Mouse (Mus musculus) cortical plate, adult 2 months (tissue): ENCODE measurements around the gene Timm13. TPM values are rescaled to one million over a fixed set of nuclear protein-coding genes. Genes with fewer than 3 reads are reported as not detected.

Source experiments
- H3K27ac ChIP-seq: fragments of 200-500 bp; 2 replicates; pipeline ENCODE4 v1.5.1; 2012; ENCODE audit warnings: low read length, control low read depth, inconsistent platforms; ENCODE audit not compliant: insufficient read depth
- H3K4me1 ChIP-seq: fragments of 200-500 bp; 2 replicates; pipeline ENCODE4 v1.6.1; 2011; ENCODE audit warnings: low read length; ENCODE audit not compliant: control insufficient read depth, insufficient read depth
- H3K4me3 ChIP-seq: fragments of 200-500 bp; 2 replicates; pipeline ENCODE4 v1.5.1; 2011; ENCODE audit warnings: mild to moderate bottlenecking, low read length, control low read depth; ENCODE audit not compliant: insufficient read depth
- CTCF ChIP-seq: fragments of 200-500 bp; IDR thresholded peaks from 2 replicates; pipeline ENCODE4 v1.5.1; 2011; ENCODE audit warnings: mild to moderate bottlenecking, control low read depth, low read length; ENCODE audit not compliant: insufficient read depth; ENCODE audit errors: extremely low read depth
- POLR2A ChIP-seq: fragments of 200-500 bp; IDR thresholded peaks from 2 replicates; pipeline ENCODE4 v1.6.1; 2011; ENCODE audit warnings: mild to moderate bottlenecking, low read length, control low read depth; ENCODE audit not compliant: insufficient read depth; ENCODE audit errors: extremely low read depth
- polyA plus RNA-seq: library from polyadenylated mRNA; depleted of rRNA; stranded (reverse); fragments of >200 nt; gene quantifications from 2 replicates; pipeline ENCODE4 v1.2.3, GENCODE M21; 2012

Timm13 gene
- polyA plus RNA-seq, 1 experiment, result 219 TPM

DNA sequence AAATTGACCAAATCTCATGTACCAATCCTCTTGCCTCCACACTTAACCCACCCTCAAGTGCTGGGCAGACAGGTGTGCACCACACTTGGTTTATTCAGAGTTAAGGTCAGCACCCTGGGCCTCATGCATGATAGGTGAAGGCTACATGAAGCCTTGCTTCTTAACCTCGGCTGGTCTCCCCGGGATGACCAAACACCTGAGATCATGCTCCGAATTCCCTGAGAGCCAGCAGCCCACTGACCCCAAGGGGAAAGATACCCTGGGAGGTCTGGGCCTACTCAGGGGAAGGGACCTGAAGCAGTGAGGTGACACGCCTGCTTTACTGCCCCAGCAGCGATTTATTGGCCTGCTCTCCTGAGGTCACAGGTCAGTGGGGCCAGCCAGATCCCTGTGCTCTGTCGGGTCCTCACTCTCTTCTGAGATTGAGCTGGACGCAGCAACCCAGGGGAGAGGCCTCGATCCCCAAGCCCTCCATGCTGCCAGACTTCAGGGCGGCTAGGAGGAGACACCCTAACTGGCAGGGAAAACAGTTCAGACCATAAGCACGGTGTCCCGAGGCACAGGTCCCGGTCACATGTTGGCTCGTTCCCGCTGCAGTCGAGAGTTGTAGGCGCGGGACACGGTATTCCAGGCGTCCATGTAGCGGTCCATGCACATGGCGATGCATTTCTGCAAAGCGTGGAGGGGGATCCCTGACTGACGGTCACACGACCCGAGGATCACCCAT lies 1.0 kb downstream of the Timm13 start:
- no peak for TF ChIP-seq CTCF
- TF ChIP-seq POLR2A, result no peak
- H3K4me3 ChIP-seq, result peak overlapping the region; percentile 71
- H3K4me1 ChIP-seq, result peaks cover 6% of the 10 kb centered on the region
- H3K27ac ChIP-seq, result no peak overlapping the region

DNA sequence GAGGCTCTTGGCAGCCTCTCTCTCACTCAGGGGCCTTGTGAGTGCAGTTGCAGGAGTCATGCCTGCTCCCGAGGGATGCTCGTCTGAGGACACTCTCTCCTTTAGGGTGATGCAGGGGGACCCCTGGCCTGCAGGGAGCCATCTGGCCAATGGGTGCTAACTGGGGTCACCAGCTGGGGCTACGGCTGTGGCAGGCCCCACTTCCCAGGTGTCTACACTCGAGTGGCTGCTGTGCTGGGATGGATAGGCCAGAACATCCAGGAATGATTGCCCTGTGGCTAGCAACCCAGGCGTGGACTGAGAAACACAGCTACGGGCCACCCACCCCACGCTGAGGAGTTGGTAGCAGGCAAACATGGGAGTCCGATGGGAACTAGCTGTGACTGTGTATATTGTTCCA lies 1.7 kb downstream of the Timm13 start:
- Histone ChIP-seq H3K4me3 (peak overlapping the region; percentile 71; the same call in 1 of the 2 replicates), H3K27ac (no peak overlapping the region), H3K4me1 (peaks cover 6% of the 10 kb centered on the region)
- TF ChIP-seq CTCF (no peak), POLR2A (no peak)

GRCm38 (mm10) chr10:80897861-80898510 lies 2.8 kb downstream of the Timm13 start:
- TF ChIP-seq CTCF (no peak), POLR2A (peak; percentile 65)
- H3K4me3 ChIP-seq, result peak overlapping the region; percentile 45
- peaks cover 6% of the 10 kb centered on the region for H3K4me1 ChIP-seq
- peak overlapping the region; percentile 96 for H3K27ac ChIP-seq

GRCm38 (mm10) chr10:80896581-80897485 lies 3.9 kb downstream of the Timm13 start:
- TF ChIP-seq CTCF, result no peak
- H3K4me1 ChIP-seq, result peaks cover 6% of the 10 kb centered on the region
- no peak overlapping the region for H3K27ac ChIP-seq
- H3K4me3 ChIP-seq, result no peak overlapping the region

DNA sequence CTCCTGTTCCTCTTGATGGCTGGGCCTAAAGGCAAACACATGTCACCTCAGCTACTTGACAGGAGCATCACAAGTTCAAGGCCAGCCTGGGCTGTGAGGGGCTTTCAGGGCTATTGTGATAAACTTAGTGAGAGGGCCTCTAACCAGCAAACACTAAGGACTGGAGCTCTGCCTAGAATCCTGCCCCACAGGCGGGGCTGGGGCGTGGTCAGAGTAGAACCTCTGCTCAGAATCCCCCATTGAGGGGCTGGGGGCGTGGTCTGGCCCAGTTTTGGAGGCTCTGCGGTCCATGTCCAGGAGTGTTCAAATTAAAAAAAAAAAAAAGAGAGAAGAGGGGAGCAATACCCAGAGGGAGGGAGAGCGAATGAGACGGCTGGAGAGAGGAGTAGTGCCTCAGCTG lies 5.1 kb downstream of the Timm13 start:
- TF ChIP-seq POLR2A, result no peak
- TF ChIP-seq CTCF, result no peak
- Histone ChIP-seq H3K4me3 (no peak overlapping the region), H3K27ac (no peak overlapping the region), H3K4me1 (peaks cover 6% of the 10 kb centered on the region)

- H3K4me3 ChIP-seq, result no peak overlapping the region
- no peak overlapping the region for H3K27ac ChIP-seq
- peaks cover 6% of the 10 kb centered on the region for H3K4me1 ChIP-seq
- no peak for TF ChIP-seq CTCF
- no peak for TF ChIP-seq POLR2A
Measured at GRCm38 (mm10) chr10:80895100-80895499, 5.7 kb downstream of the Timm13 start.

DNA sequence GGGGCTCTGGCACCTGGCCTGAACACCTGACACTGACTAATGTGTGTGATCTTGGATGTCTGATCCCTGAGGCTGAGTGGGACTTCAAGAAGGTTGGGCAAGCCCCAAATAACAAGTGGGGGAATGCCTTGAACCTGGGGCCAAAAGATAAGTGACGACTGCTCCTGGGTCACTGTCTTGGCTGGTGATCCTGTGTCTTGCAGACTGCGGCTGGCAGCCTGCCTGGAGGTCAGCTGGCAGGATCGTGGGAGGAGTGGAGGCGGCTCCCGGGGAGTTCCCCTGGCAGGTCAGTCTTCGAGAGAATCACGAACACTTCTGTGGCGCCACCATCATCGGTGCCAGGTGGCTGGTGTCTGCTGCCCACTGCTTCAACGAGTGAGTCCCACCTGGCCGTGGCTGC lies 13.6 kb downstream of the Timm13 start:
- Histone ChIP-seq H3K4me1 (no peaks in the 10 kb centered on the region), H3K4me3 (no peak overlapping the region), H3K27ac (no peak overlapping the region)
- TF ChIP-seq POLR2A, result no peak
- no peak for TF ChIP-seq CTCF

- Histone ChIP-seq H3K4me1 (no peaks in the 10 kb centered on the region), H3K27ac (no peak overlapping the region), H3K4me3 (no peak overlapping the region)
- TF ChIP-seq CTCF (peak; percentile 54), POLR2A (no peak)
Measured at GRCm38 (mm10) chr10:80881301-80881700, 19.5 kb downstream of the Timm13 start.

DNA sequence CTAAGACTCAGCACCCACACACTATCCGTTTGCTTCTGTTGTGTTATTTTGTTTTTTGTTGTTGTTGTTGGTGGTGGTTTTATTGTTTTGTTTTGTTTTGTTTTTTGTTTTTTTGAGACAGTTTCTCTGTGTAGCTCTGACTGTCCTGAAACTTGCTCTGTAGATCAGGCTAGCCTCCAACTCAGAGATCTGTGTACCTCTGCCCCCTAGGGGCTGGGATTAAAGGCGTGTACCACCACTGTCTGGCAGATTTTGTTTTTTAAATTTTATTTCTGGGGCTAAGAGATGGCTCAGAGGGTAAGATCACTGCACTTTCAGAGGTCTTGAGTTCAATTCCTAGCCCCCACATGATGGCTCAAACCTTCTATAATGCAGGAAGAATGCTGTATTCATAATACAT lies 19.9 kb downstream of the Timm13 start:
- H3K27ac ChIP-seq, result no peak overlapping the region
- H3K4me1 ChIP-seq, result no peaks in the 10 kb centered on the region
- TF ChIP-seq CTCF (no peak), POLR2A (no peak)
- no peak overlapping the region for H3K4me3 ChIP-seq

DNA sequence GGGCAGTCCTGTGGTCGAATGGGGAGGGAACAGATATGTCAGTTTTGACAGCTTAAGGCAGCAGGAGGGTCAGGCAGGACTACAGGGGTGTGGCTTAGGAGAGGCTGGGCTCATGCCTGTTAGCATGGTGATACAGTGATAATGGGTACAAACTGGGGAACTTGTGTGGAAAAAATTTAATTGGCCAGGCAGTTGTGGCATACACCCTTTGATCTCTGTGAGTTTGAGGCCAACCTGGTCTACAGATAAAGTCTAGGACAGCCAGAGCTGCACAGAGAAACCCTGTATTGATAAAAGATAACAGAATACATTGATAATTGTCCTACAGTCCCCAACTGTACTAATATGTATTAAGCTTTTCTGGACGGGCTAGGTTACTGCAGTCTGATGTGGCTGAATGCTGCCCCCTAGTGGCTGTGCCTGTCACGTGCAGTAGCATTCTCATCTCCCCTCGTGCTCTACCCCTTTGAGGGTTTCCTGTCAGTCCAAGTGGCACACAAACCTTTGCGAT lies 20.6 kb downstream of the Timm13 start:
- peak; percentile 86 for TF ChIP-seq CTCF
- TF ChIP-seq POLR2A, result no peak
- Histone ChIP-seq H3K4me3 (no peak overlapping the region), H3K4me1 (no peaks in the 10 kb centered on the region), H3K27ac (no peak overlapping the region)
